Mouse (Mus musculus) intestine, embryonic 16.5 days (tissue): ENCODE data around the gene Pik3c2g. TPM values are rescaled to one million over a fixed set of nuclear protein-coding genes. Genes with fewer than 3 reads are reported as not detected.

Experiments used
- ATAC-seq: fragments of 200-750 bp; cut with Nextera tagmentation; 2 replicates; pipeline ENCODE4 v1.8.0; 2017; ENCODE audit warnings: moderate TSS enrichment, moderate library complexity
- H3K27ac ChIP-seq: fragments of 300-500 bp; sonication (generic); 2 replicates; pipeline ENCODE4 v1.5.1; 2014; ENCODE audit warnings: mild to moderate bottlenecking, low read length
- H3K27me3 ChIP-seq: fragments of 300-500 bp; sonication (generic); replicated peaks from 2 replicates; pipeline ENCODE4 v1.6.1; 2014; ENCODE audit warnings: low read length, control low read depth, mixed read lengths; ENCODE audit not compliant: control insufficient read depth, insufficient read depth
- H3K36me3 ChIP-seq: fragments of 300-500 bp; sonication (generic); 2 replicates; pipeline ENCODE4 v1.6.1; 2014; ENCODE audit warnings: low read length, control low read depth; ENCODE audit not compliant: control insufficient read depth, insufficient read depth
- H3K4me1 ChIP-seq: fragments of 300-500 bp; sonication (generic); 2 replicates; pipeline ENCODE4 v1.6.1; 2014; ENCODE audit warnings: low read length, control low read depth, mixed read lengths; ENCODE audit not compliant: control insufficient read depth, insufficient read depth
- H3K4me2 ChIP-seq: fragments of 300-500 bp; sonication (generic); 2 replicates; pipeline ENCODE4 v1.6.1; 2014; ENCODE audit warnings: low read depth, low read length, control low read depth
- H3K4me3 ChIP-seq: fragments of 300-500 bp; sonication (generic); 2 replicates; pipeline ENCODE4 v1.5.1; 2014; ENCODE audit warnings: mild to moderate bottlenecking, low read length
- H3K9ac ChIP-seq: fragments of 300-500 bp; sonication (generic); 2 replicates; pipeline ENCODE4 v1.6.1; 2014; ENCODE audit warnings: low read depth, low read length
- H3K9me3 ChIP-seq: fragments of 300-500 bp; sonication (generic); 2 replicates; pipeline ENCODE4 v1.6.1; 2016; ENCODE audit warnings: low read length, control low read depth; ENCODE audit not compliant: control insufficient read depth
- WGBS: fragments of 180-500 bp; shearing (Covaris S2); extraction: QIAGEN DNeasy Blood & Tissue Kit; methylation state at CpG from one replicate; pipeline ENCODE4 v1.1.7; 2014; 5-methylcytosine and 5-hydroxymethylcytosine counted together
- polyA plus RNA-seq: library from polyadenylated mRNA; unstranded; fragments of >200 nt; fragmentation: Nextera tagmentation; extraction: Ambion mirVana; gene quantifications from 2 replicates; pipeline ENCODE4 v1.2.1, GENCODE M21; 2015

The Pik3c2g gene
- polyA plus RNA-seq, 1 experiment from 2014 or later: 0.94 TPM

GRCm38 (mm10) chr6:139589291-139589690, 2.3 kb downstream of the Pik3c2g start:
- H3K4me3 ChIP-seq: no peak overlapping the region
- no peaks in the 10 kb centered on the region; the same call in 1 of the 2 replicates for H3K4me1 ChIP-seq
- no peaks in the 10 kb centered on the region for H3K27me3 ChIP-seq
- peak overlapping the region; percentile 37; the same call in 1 of the 2 replicates for H3K4me2 ChIP-seq
- WGBS: 6% methylated on average over 12 of the region's 12 CpGs
- ATAC-seq: no peak
- H3K9me3 ChIP-seq: no peaks in the 10 kb centered on the region
- no peak overlapping the region for H3K9ac ChIP-seq
- no peak overlapping the region for H3K27ac ChIP-seq
- H3K36me3 ChIP-seq: no peaks in the 10 kb centered on the region

- no peak overlapping the region for H3K4me2 ChIP-seq
- H3K27ac ChIP-seq: no peak overlapping the region
- no peak overlapping the region for H3K4me3 ChIP-seq
- H3K27me3 ChIP-seq: no peaks in the 10 kb centered on the region
- no peak for ATAC-seq
- H3K9me3 ChIP-seq: no peaks in the 10 kb centered on the region
- no peak overlapping the region for H3K9ac ChIP-seq
- H3K36me3 ChIP-seq: no peaks in the 10 kb centered on the region
- H3K4me1 ChIP-seq: no peaks in the 10 kb centered on the region; the same call in 1 of the 2 replicates
- 60% methylated on average over 9 of the region's 9 CpGs for WGBS
Observed at GRCm38 (mm10) chr6:139589854-139590253, 2.8 kb downstream of the Pik3c2g start.

- no peaks in the 10 kb centered on the region for H3K9me3 ChIP-seq
- no peak for ATAC-seq
- no peaks in the 10 kb centered on the region for H3K36me3 ChIP-seq
- no peak overlapping the region for H3K4me3 ChIP-seq
- no peaks in the 10 kb centered on the region for H3K27me3 ChIP-seq
- no peak overlapping the region for H3K9ac ChIP-seq
- WGBS: 54% methylated on average over 3 of the region's 3 CpGs
- no peaks in the 10 kb centered on the region; the same call in 1 of the 2 replicates for H3K4me1 ChIP-seq
- no peak overlapping the region for H3K27ac ChIP-seq
- no peak overlapping the region for H3K4me2 ChIP-seq
Observed at GRCm38 (mm10) chr6:139592081-139592480, 5.1 kb downstream of the Pik3c2g start.

GRCm38 (mm10) chr6:139596433-139596832, 9.4 kb downstream of the Pik3c2g start:
- Histone ChIP-seq H3K36me3 (no peaks in the 10 kb centered on the region), H3K4me1 (no peaks in the 10 kb centered on the region), H3K4me3 (no peak overlapping the region), H3K9ac (no peak overlapping the region), H3K27me3 (no peaks in the 10 kb centered on the region), H3K27ac (no peak overlapping the region), H3K9me3 (no peaks in the 10 kb centered on the region), H3K4me2 (no peak overlapping the region)
- WGBS: 29% methylated on average over 2 of the region's 2 CpGs
- ATAC-seq: no peak

GRCm38 (mm10) chr6:139599216-139599615, 12.2 kb downstream of the Pik3c2g start:
- Histone ChIP-seq H3K36me3 (no peaks in the 10 kb centered on the region), H3K9me3 (no peaks in the 10 kb centered on the region), H3K27ac (no peak overlapping the region), H3K9ac (no peak overlapping the region), H3K4me1 (no peaks in the 10 kb centered on the region), H3K27me3 (no peaks in the 10 kb centered on the region), H3K4me2 (no peak overlapping the region), H3K4me3 (no peak overlapping the region)
- ATAC-seq: no peak
- WGBS: 56% methylated on average over 1 of the region's 1 CpGs

GRCm38 (mm10) chr6:139618774-139619173, 31.8 kb downstream of the Pik3c2g start:
- no peak for ATAC-seq
- 86% methylated on average over 4 of the region's 4 CpGs for WGBS

GRCm38 (mm10) chr6:139624756-139625155, 37.7 kb downstream of the Pik3c2g start:
- H3K4me3 ChIP-seq: no peak overlapping the region
- no peaks in the 10 kb centered on the region for H3K9me3 ChIP-seq
- H3K4me2 ChIP-seq: no peak overlapping the region
- no peaks in the 10 kb centered on the region for H3K36me3 ChIP-seq
- H3K27ac ChIP-seq: no peak overlapping the region
- no peaks in the 10 kb centered on the region for H3K4me1 ChIP-seq
- H3K27me3 ChIP-seq: no peaks in the 10 kb centered on the region
- ATAC-seq: no peak
- H3K9ac ChIP-seq: no peak overlapping the region

More at GRCm38 (mm10) chr6:139618774-139619173, 31.8 kb downstream of the Pik3c2g start:
- H3K9ac ChIP-seq: no peak overlapping the region
- H3K27ac ChIP-seq: no peak overlapping the region
- no peaks in the 10 kb centered on the region for H3K9me3 ChIP-seq
- H3K36me3 ChIP-seq: no peaks in the 10 kb centered on the region
- no peak overlapping the region for H3K4me3 ChIP-seq
- no peaks in the 10 kb centered on the region for H3K27me3 ChIP-seq
- no peaks in the 10 kb centered on the region for H3K4me1 ChIP-seq
- no peak overlapping the region for H3K4me2 ChIP-seq

- no peaks in the 10 kb centered on the region for H3K27me3 ChIP-seq
- H3K36me3 ChIP-seq: no peaks in the 10 kb centered on the region
- H3K27ac ChIP-seq: no peak overlapping the region
- 85% methylated on average over 3 of the region's 3 CpGs for WGBS
- ATAC-seq: no peak
- H3K4me3 ChIP-seq: no peak overlapping the region
- no peak overlapping the region for H3K4me2 ChIP-seq
- no peak overlapping the region for H3K9ac ChIP-seq
- no peaks in the 10 kb centered on the region for H3K9me3 ChIP-seq
- H3K4me1 ChIP-seq: no peaks in the 10 kb centered on the region
Observed at GRCm38 (mm10) chr6:139634561-139634960, 47.5 kb downstream of the Pik3c2g start.

- no peaks in the 10 kb centered on the region for H3K36me3 ChIP-seq
- H3K4me2 ChIP-seq: no peak overlapping the region
- no peak for ATAC-seq
- WGBS: 40% methylated on average over 4 of the region's 4 CpGs
- no peak overlapping the region for H3K9ac ChIP-seq
- H3K9me3 ChIP-seq: peaks cover 6% of the 10 kb centered on the region; the same call in 1 of the 2 replicates
- no peak overlapping the region for H3K4me3 ChIP-seq
- H3K27ac ChIP-seq: no peak overlapping the region
- no peaks in the 10 kb centered on the region for H3K4me1 ChIP-seq
- no peaks in the 10 kb centered on the region for H3K27me3 ChIP-seq
Observed at GRCm38 (mm10) chr6:139655399-139655798, 68.4 kb downstream of the Pik3c2g start.

GRCm38 (mm10) chr6:139662462-139662861, 75.4 kb downstream of the Pik3c2g start:
- Histone ChIP-seq H3K9ac (no peak overlapping the region), H3K36me3 (no peaks in the 10 kb centered on the region), H3K4me2 (no peak overlapping the region), H3K27me3 (no peaks in the 10 kb centered on the region), H3K4me1 (no peaks in the 10 kb centered on the region), H3K4me3 (no peak overlapping the region), H3K27ac (no peak overlapping the region), H3K9me3 (peaks cover 4% of the 10 kb centered on the region; the same call in 1 of the 2 replicates)
- ATAC-seq: no peak
- 39% methylated on average over 1 of the region's 1 CpGs for WGBS
